Mouse (Mus musculus): ENCODE results near the gene Gm7544. TPM values are rescaled to one million over a fixed set of nuclear protein-coding genes. Genes with fewer than 3 reads are reported as not detected.
"Not testable (repeated sequence)": the region's sequence is repeated elsewhere in the genome, so short reads cannot be mapped to it uniquely, and the experiment has no call there.

Gene Gm7544
- not detected for total RNA-seq (2022)

- not testable (repeated sequence) for DNase-seq (ENCODE audit: low spot score in 2 of 2)
Observed at GRCm38 (mm10) chr1:82955913-82956312, at the start of gene Gm7544. Gm7544 (minus strand) TSS chr1:82956013.

DNA sequence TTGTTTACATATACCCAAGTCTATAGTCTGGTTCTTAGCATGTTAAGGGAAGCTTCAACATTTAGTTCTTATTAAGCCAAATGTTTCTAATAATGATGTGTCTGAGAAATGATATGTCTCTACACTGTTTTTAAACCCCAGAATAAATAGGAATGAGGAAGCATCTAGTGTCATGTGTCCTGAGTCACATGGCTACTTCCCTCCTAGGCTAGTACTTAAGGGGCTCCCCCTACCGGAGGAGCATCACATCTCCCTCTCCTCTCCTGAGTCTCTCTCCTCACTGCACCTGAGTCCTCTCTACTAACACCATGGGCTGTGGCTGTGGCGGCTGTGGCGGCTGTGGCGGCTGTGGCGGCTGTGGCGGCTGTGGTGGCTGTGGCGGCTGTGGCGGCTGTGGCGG is 44.5 kb upstream of the Gm7544 start, which contains the start of gene Gm47959:
TSS of gene Gm47959 (plus strand) at position 243 of the 400 bp plus-strand sequence.
- DNase-seq (ENCODE audit: low spot score in 2 of 2) = not testable (repeated sequence)

- no peak for DNase-seq (ENCODE audit: low spot score in 2 of 2)
Observed at GRCm38 (mm10) chr1:82993947-82994346, 38.1 kb upstream of the Gm7544 start.

DNA sequence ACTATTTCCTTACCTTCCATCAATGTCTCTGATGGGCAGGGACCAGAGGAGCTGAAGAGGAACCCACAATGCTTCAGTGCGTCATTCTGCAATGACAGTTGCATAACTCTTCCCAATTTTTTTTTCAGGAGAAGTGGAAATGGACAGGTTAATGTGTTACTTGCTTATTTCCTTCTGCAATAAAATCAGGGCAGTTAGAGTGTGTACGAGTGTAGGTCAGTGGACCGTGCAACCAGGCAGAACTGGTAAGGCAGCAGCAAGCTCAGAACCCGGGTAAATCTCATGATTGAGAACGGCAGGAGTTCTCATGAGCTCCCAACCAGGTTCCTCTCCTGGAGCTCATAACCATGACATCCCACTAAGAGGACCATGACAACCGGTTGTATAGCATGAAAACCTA is 36.3 kb upstream of the Gm7544 start:
- DNase-seq (ENCODE audit: low spot score in 2 of 2) = no peak

DNA sequence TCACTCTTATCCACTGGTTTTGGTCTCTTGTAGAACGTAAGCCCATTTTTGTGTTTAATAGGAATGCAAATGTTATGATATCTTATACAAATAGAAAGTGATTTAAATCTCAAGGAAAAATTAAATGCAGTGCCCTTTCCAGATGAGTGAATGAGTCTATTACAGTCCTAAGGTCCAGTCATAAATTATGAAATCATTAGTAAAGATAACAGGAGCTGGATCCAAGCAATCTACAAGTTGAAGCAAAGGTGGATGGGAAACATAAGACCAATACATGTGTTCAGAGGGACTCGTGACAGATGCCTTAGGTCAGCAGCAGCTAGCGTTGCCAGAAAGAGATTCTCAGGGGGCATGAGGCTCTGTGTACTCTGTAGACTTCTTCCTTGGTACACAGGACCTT is 35.8 kb upstream of the Gm7544 start:
- DNase-seq (ENCODE audit: low spot score in 2 of 2) = no peak

DNA sequence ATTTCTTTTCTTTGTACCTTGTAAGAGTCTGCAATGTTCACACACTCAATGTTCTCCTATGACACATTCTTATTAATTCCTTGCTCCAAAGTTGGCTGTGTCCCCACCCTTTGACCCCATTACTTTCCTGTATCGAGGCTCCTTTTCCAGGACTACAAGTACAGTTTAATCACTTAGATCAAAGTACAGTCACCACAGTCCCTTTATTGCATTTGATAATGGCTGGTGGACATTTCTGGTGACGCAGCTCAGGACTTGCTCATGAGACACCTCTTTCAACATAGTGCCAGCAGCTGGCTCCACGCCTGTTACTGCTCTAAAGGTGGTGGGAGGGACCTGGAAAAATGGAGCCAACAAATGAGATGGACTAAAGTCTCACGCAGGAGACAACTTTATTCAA is 35.2 kb upstream of the Gm7544 start:
- DNase-seq (ENCODE audit: low spot score in 2 of 2) = no peak

DNA sequence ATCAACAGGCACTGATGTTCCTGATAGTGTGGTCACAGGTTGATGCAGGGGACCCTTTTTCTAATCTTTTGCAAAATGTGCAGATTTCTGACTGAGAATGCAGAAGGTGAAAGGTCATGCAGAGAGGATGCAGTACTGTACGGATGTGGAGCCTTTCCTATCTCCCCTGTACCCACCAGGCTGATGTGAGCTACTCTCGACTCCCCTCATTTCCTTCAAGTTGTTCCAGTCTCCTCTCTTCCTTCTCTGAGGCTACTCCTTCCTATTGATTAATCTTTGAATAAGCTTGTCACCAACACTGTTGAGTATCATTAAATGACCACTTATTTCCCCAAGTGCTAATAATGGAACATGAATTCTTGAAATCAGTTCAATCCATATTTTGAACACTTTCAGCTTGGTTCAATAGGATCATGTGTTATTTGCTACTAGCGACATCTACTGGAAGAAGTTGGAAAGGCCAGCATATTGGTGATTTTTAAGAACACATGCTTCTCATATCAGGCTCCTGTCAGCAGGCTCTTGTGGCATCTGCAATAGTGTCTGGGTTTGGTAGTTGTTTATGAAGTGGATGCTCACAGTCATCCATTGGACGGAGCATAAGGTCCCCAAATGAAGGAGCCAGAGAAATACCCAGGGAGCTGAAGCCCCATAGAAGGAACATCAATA is 31.9 kb upstream of the Gm7544 start:
- peak; percentile 11 to 42 for DNase-seq (ENCODE audit: low spot score in 2 of 2)

GRCm38 (mm10) chr1:82986738-82987137 is 30.9 kb upstream of the Gm7544 start:
- no peak for DNase-seq (ENCODE audit: low spot score in 2 of 2)

- DNase-seq (ENCODE audit: low spot score in 2 of 2) = no peak
Observed at GRCm38 (mm10) chr1:82977840-82978239, 22.0 kb upstream of the Gm7544 start.

DNA sequence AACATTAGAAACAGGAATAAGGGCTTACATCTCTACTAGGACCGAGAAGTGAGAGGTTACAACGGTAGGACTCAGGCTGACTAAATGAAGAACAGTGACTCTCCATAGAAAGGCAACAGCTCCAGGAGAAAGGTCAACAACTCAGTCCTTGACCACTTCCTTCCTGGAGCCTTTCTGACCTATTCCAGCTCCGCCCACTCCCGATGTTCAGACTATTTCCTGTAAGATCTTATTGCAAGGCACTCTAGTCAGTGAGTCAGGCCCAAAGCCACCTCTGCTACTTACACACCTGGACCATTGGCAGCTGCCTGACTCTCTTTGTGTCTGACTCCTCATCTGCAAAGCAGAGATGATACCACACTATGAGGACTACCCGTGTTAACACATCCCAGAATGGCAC is 19.9 kb upstream of the Gm7544 start:
- no peak for DNase-seq (ENCODE audit: low spot score in 2 of 2)

DNA sequence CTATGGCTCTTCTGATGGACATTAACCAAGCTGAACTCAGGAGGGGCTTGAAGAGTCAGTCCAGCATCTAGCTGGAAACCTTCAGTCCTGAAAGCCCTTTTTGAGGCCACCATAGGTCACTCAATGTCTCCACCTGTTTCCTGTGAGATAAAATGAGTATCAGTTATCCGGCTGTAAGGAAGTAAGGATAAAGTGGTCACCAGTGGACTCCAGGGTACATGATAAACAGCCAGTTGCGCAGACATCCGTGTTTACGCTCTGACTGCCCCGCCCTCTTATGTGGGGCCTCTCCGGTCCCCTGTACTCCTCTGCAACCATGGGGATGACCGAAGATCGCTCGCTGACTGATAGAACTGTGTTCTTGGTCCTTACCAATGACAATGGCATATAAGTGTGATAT is 18.5 kb upstream of the Gm7544 start:
- no peak for DNase-seq (ENCODE audit: low spot score in 2 of 2)

GRCm38 (mm10) chr1:82973901-82974300 is 18.1 kb upstream of the Gm7544 start:
- DNase-seq (ENCODE audit: low spot score in 2 of 2) = no peak

GRCm38 (mm10) chr1:82973244-82973643 is 17.4 kb upstream of the Gm7544 start:
- DNase-seq (ENCODE audit: low spot score in 2 of 2) = no peak

GRCm38 (mm10) chr1:82972046-82972445 is 16.2 kb upstream of the Gm7544 start:
- DNase-seq (ENCODE audit: low spot score in 2 of 2) = no peak

- no peak for DNase-seq (ENCODE audit: low spot score in 2 of 2)
Observed at GRCm38 (mm10) chr1:82966413-82966812, 10.6 kb upstream of the Gm7544 start.

DNA sequence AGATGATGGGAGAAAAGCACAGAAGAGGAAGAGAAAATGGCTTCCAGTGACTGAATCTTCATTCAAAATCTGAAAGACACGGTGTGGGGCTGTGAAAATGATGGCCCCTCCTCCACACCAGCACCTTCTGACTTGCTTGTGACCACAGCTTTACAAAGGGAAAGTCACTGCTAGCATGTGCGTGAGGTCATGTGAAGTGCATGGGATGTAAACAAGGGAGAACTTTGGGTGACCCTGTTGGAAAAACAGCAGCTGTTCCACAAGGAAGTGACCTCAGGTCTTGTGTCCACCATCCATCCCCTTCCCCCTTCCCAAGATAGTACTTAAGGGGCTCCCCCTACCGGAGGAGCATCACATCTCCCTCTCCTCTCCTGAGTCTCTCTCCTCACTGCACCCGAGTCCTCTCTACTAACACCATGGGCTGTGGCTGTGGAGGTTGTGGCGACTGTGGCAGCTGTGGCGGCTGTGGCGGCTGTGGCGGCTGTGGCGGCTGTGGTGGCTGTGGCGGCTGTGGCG is 4.1 kb upstream of the Gm7544 start, which contains the start of gene Gm47955:
TSS of gene Gm47955 (plus strand) at position 417 of the 516 bp plus-strand sequence.
- DNase-seq (ENCODE audit: low spot score in 2 of 2) = no peak

GRCm38 (mm10) chr1:82948601-82949000 is 7.2 kb downstream of the Gm7544 start:
- DNase-seq (ENCODE audit: low spot score in 2 of 2) = no peak

- DNase-seq (ENCODE audit: low spot score in 2 of 2) = not testable (repeated sequence)
Observed at GRCm38 (mm10) chr1:82946029-82946428, 9.8 kb downstream of the Gm7544 start.

GRCm38 (mm10) chr1:82943295-82943694 is 12.5 kb downstream of the Gm7544 start, which contains the start of gene A030003K21Rik:
A030003K21Rik (minus strand) TSS chr1:82943388.
- not testable (repeated sequence) for DNase-seq (ENCODE audit: low spot score in 2 of 2)

DNA sequence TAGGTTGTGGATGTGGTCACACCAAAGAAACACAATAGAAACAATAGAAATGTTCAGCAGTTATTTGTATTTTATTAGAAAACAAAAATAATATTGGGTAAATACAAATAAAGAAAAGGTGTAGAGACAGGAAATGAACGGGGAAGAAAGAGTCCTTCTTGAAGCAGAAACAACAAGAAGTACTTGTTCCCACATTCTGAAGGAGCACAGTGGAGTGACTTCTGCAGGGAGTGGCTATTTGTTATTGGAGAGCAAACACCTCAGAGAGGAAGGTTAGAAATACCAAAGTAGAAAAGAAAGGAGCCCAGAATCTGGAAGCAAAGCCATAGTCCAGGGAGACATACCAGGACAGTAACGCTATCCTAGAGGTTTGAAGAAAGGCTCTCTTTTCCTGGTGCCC is 13.3 kb downstream of the Gm7544 start:
- DNase-seq (ENCODE audit: low spot score in 2 of 2) = not testable (repeated sequence)

DNA sequence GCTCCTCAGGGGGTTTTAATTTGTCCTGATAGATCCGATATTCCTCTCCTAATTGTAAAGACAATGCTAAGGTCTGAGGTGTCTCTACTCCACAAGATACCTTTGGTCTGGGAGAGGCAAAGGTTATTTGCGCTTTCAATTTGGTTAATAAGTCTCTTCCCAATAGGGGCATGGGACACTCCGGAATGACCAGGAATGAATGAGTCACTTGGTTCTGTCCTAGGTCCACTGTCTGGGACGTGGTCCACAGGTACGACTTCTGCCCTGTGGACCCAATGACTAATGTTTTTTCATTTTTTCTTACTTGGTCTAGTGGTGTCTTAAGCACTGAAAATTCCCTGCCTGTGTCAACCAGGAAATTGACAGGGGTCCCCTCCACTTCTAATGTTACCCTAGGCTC is 17.1 kb downstream of the Gm7544 start:
- no peak for DNase-seq (ENCODE audit: low spot score in 2 of 2)

GRCm38 (mm10) chr1:82931326-82931725 is 24.5 kb downstream of the Gm7544 start, which contains the start of gene Gm6217:
Gm6217 (minus strand) TSS chr1:82931399.
- not testable (repeated sequence) for DNase-seq (ENCODE audit: low spot score in 2 of 2)

DNA sequence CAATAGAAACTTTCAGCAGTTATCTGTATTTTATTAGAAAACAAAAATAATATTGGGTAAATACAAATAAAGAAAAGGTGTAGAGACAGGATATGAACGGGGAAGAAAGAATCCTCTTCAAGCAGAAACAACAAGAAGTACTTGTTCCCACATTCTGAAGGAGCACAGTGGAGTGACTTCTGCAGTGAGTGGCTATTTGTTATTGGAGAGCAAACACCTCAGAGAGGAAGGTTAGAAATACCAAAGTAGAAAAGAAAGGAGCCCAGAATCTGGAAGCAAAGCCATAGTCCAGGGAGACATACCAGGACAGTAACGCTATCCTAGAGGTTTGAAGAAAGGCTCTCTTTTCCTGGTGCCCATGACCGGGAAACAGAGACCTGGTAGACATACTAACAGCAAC is 25.3 kb downstream of the Gm7544 start:
- DNase-seq (ENCODE audit: low spot score in 2 of 2) = not testable (repeated sequence)

Data from layer of hippocampus, adult 8-10 months (tissue).